Mouse (Mus musculus) urinary bladder, adult 2 months (tissue): Measurements from ENCODE around the gene Zfp385b. TPM values are rescaled to one million over a fixed set of nuclear protein-coding genes. Genes with fewer than 3 reads are reported as not detected.

ENCODE experiments used
- DNase-seq: peaks from one replicate; pipeline ENCODE4 v3.0.0; 2022; ENCODE audit warnings: low spot score
- polyA plus RNA-seq: library from polyadenylated mRNA; depleted of rRNA; stranded (reverse); fragments of >200 nt; gene quantifications from 2 replicates; pipeline ENCODE4 v1.2.3, GENCODE M21; 2012

Gene Zfp385b
- polyA plus RNA-seq, 1 experiment: 2.0 TPM

GRCm38 (mm10) chr2:77790846-77791245, 28.6 kb downstream of the Zfp385b start:
- no peak for DNase-seq

GRCm38 (mm10) chr2:77790295-77790694, 29.1 kb downstream of the Zfp385b start:
- DNase-seq: no peak

- DNase-seq: no peak
These were observed 38.0 kb downstream of the Zfp385b start for GRCm38 (mm10) chr2:77781390-77781789.

- DNase-seq: no peak
These were observed 41.7 kb downstream of the Zfp385b start for GRCm38 (mm10) chr2:77777781-77778180.

- no peak for DNase-seq
These were observed 42.3 kb downstream of the Zfp385b start for GRCm38 (mm10) chr2:77777047-77777686.

GRCm38 (mm10) chr2:77775247-77775880, 44.1 kb downstream of the Zfp385b start:
- no peak for DNase-seq

GRCm38 (mm10) chr2:77770056-77770697, 49.3 kb downstream of the Zfp385b start:
- no peak for DNase-seq

GRCm38 (mm10) chr2:77768321-77768886, 51.0 kb downstream of the Zfp385b start:
- no peak for DNase-seq

- DNase-seq: no peak
These were observed 57.5 kb downstream of the Zfp385b start for GRCm38 (mm10) chr2:77761967-77762366.

- DNase-seq: no peak
These were observed 60.9 kb downstream of the Zfp385b start for GRCm38 (mm10) chr2:77758403-77759071.

GRCm38 (mm10) chr2:77752491-77752890, 66.9 kb downstream of the Zfp385b start:
- DNase-seq: no peak

GRCm38 (mm10) chr2:77749631-77750030, 69.8 kb downstream of the Zfp385b start:
- no peak for DNase-seq

- DNase-seq: no peak
These were observed 73.0 kb downstream of the Zfp385b start for GRCm38 (mm10) chr2:77746417-77746816.

GRCm38 (mm10) chr2:77745246-77745645, 74.2 kb downstream of the Zfp385b start:
- DNase-seq: no peak

GRCm38 (mm10) chr2:77742359-77742758, 77.1 kb downstream of the Zfp385b start:
- no peak for DNase-seq

- DNase-seq: no peak
These were observed 89.2 kb downstream of the Zfp385b start for GRCm38 (mm10) chr2:77730196-77730595.

- DNase-seq: no peak
These were observed 92.6 kb downstream of the Zfp385b start for GRCm38 (mm10) chr2:77726798-77727197.

GRCm38 (mm10) chr2:77720806-77721205, 98.6 kb downstream of the Zfp385b start:
- no peak for DNase-seq

- DNase-seq: no peak
These were observed 103.1 kb downstream of the Zfp385b start for GRCm38 (mm10) chr2:77716367-77716766.

GRCm38 (mm10) chr2:77713886-77714285, 105.6 kb downstream of the Zfp385b start:
- DNase-seq: no peak

- DNase-seq: no peak
These were observed 107.7 kb downstream of the Zfp385b start for GRCm38 (mm10) chr2:77711751-77712150.

GRCm38 (mm10) chr2:77709206-77709794, 110.1 kb downstream of the Zfp385b start:
- no peak for DNase-seq
